Mouse (Mus musculus) bone marrow, adult 2 months (tissue): ENCODE data around the gene Pop4.

ENCODE experiments used
- CTCF ChIP-seq: fragments of 200-500 bp; IDR thresholded peaks from 2 replicates; pipeline ENCODE4 v1.5.1; 2011; ENCODE audit warnings: low read length, control low read depth; ENCODE audit not compliant: control insufficient read depth, insufficient read depth
- POLR2A ChIP-seq: fragments of 200-500 bp; IDR thresholded peaks from 2 replicates; pipeline ENCODE4 v1.6.1; 2011; ENCODE audit warnings: low read depth, mild to moderate bottlenecking, control low read depth, low read length, borderline replicate concordance; ENCODE audit not compliant: control insufficient read depth

GRCm38 (mm10) chr7:38242417-38242816 is 28.8 kb downstream of the Pop4 start:
- TF ChIP-seq POLR2A = no peak
- TF ChIP-seq CTCF = no peak
